Mouse (Mus musculus): ENCODE data around the gene Thada.

Thada gene

GRCm38 (mm10) chr17:84165735-84166134, 300.3 kb downstream of the Thada start:
- no peak for DNase-seq (ENCODE audit: low read depth, low spot score)

- DNase-seq (ENCODE audit: low read depth, low spot score): no peak
Observed at GRCm38 (mm10) chr17:84164146-84164545, 301.9 kb downstream of the Thada start.

- DNase-seq (ENCODE audit: low read depth, low spot score): no peak
Observed at GRCm38 (mm10) chr17:84163066-84163785, 302.8 kb downstream of the Thada start.

- DNase-seq (ENCODE audit: low read depth, low spot score): no peak
Observed at GRCm38 (mm10) chr17:84162211-84162760, 303.7 kb downstream of the Thada start.

- no peak for DNase-seq (ENCODE audit: low read depth, low spot score)
Observed at GRCm38 (mm10) chr17:84161231-84161854, 304.7 kb downstream of the Thada start.

GRCm38 (mm10) chr17:84158891-84159290, 307.1 kb downstream of the Thada start:
- DNase-seq (ENCODE audit: low read depth, low spot score): no peak

- no peak for DNase-seq (ENCODE audit: low read depth, low spot score)
Observed at GRCm38 (mm10) chr17:84158461-84158795, 307.6 kb downstream of the Thada start.

- DNase-seq (ENCODE audit: low read depth, low spot score): no peak
Observed at GRCm38 (mm10) chr17:84157743-84158460, 308.1 kb downstream of the Thada start.

- no peak for DNase-seq (ENCODE audit: low read depth, low spot score)
Observed at GRCm38 (mm10) chr17:84156748-84157742, 309.0 kb downstream of the Thada start.

GRCm38 (mm10) chr17:84156227-84156573, 309.8 kb downstream of the Thada start:
- no peak for DNase-seq (ENCODE audit: low read depth, low spot score)

GRCm38 (mm10) chr17:84155516-84156226, 310.3 kb downstream of the Thada start:
- no peak for DNase-seq (ENCODE audit: low read depth, low spot score)

GRCm38 (mm10) chr17:84155029-84155338, 311.0 kb downstream of the Thada start:
- no peak for DNase-seq (ENCODE audit: low read depth, low spot score)

- DNase-seq (ENCODE audit: low read depth, low spot score): no peak
Observed at GRCm38 (mm10) chr17:84154302-84155028, 311.5 kb downstream of the Thada start.

GRCm38 (mm10) chr17:84152976-84153786, 312.8 kb downstream of the Thada start:
- no peak for DNase-seq (ENCODE audit: low read depth, low spot score)

GRCm38 (mm10) chr17:84152206-84152975, 313.6 kb downstream of the Thada start:
- no peak for DNase-seq (ENCODE audit: low read depth, low spot score)

- DNase-seq (ENCODE audit: low read depth, low spot score): no peak
Observed at GRCm38 (mm10) chr17:84151306-84151705, 314.7 kb downstream of the Thada start.

GRCm38 (mm10) chr17:84150291-84150690, 315.7 kb downstream of the Thada start:
- no peak for DNase-seq (ENCODE audit: low read depth, low spot score)

- no peak for DNase-seq (ENCODE audit: low read depth, low spot score)
Observed at GRCm38 (mm10) chr17:84149566-84149965, 316.4 kb downstream of the Thada start.
